Mouse (Mus musculus) megakaryocyte-erythroid progenitor cell, adult 5-6 weeks (primary cell): Measurements from ENCODE around the gene Gm17402. TPM values are rescaled to one million over a fixed set of nuclear protein-coding genes. Genes with fewer than 3 reads are reported as not detected.
A peak's percentile ranks its signal among the peaks of the same experiment; 100 is the strongest.

Source experiments
- ATAC-seq: replicated peaks from 2 replicates; pipeline ENCODE4 v1.8.0; 2016; ENCODE audit warnings: mild to moderate bottlenecking, inconsistent platforms; ENCODE audit not compliant: severe bottlenecking, poor library complexity, low FRiP score, low TSS enrichment
- total RNA-seq, 2 experiments: library from RNA; stranded (forward) in 1 of 2; stranded (reverse) in 1 of 2; fragments of 200-1000, 215-1000 nt in 1 of 2; fragments of >200 nt in 1 of 2; fragmentation: Nextera tagmentation in 1 of 2; gene quantifications; 2 replicates each; pipeline ENCODE4 v1.2.3; 2014 to 2017

Gene Gm17402
- total RNA-seq (2014; fragmentation: Nextera tagmentation): not detected in 2 replicates
- not detected in 2 replicates for total RNA-seq (2017)

GRCm38 (mm10) chr3:67375063-67375462, at the start of gene Gm17402:
TSS of gene Gm17402 (minus strand) at chr3:67375163.
- no peak for ATAC-seq

- no peak for ATAC-seq
Observed at GRCm38 (mm10) chr3:67378215-67378614, 3.3 kb upstream of the Gm17402 start.

- ATAC-seq: no peak
Observed at GRCm38 (mm10) chr3:67374360-67374778, 594 bp downstream of the Gm17402 start.

DNA sequence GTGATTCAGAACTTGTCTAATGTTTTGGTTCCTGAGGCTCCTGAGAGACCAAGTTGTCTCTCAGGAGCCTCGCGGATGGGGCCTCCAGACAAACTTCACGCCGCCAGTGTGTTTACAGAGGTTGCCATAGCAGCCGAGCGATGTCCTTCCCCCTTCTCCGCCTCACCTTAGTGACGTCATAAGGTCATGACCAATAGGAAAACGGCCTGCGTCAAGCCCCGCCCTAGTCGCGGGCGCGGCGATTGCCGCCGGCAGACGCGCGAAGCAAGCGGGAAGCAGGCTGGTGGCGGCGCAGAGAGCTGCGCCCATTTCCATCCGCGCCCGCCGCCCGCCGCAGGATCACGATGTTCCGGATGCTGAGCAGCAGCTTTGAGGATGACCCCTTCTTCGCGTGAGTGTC, 1.1 kb downstream of the Gm17402 start, which contains the start of gene Mlf1:
Gene Mlf1 (plus strand): TSS at position 226 of the 400 bp plus-strand sequence.
- ATAC-seq: peak; percentile 99

GRCm38 (mm10) chr3:67372781-67373180, 2.2 kb downstream of the Gm17402 start:
- no peak for ATAC-seq

GRCm38 (mm10) chr3:67372194-67372593, 2.8 kb downstream of the Gm17402 start:
- no peak for ATAC-seq

- ATAC-seq: 0 out of 2 replicates have a peak, but pooled peaks have one; percentile 51
Observed at GRCm38 (mm10) chr3:67369407-67370079, 5.4 kb downstream of the Gm17402 start.

GRCm38 (mm10) chr3:67367481-67367880, 7.5 kb downstream of the Gm17402 start:
- ATAC-seq: no peak

DNA sequence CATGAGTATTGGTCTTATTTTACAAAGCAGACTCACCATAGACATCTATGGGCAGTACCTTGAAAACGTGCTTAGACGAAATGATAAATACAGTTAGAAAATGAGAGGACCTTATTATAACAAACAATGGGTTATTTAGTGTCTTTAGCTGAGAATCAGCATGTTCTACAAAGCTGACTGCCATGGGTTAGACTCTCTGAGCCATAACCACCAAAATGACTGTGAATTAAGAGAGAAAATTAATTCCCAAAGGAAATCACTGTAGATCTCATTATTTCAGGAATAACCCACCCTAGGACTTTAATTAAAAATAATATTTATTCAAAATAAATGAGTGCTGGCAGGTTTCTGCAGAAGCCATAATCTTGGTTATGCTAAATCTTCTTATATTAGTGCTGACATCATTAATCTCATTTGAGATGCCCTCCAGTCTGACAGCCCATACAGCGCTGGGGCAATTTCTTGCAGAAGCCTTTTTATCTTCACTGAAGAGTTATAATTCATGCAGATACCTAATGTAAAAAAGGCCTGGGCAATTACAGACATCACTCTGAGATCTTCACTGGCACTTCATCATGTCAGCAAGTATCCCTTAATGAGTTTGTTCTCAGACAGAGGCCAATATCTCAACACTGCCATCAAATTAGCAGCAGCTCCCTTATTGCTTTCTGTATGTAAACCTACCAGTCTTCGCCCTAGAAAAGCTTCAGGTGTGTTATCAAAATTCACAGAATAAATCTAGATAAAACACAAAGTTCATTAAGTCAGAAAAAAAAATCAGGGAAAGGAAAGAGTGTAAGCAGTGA, 8.7 kb downstream of the Gm17402 start:
- no peak for ATAC-seq

GRCm38 (mm10) chr3:67358376-67358775, 16.6 kb downstream of the Gm17402 start:
- ATAC-seq: no peak

DNA sequence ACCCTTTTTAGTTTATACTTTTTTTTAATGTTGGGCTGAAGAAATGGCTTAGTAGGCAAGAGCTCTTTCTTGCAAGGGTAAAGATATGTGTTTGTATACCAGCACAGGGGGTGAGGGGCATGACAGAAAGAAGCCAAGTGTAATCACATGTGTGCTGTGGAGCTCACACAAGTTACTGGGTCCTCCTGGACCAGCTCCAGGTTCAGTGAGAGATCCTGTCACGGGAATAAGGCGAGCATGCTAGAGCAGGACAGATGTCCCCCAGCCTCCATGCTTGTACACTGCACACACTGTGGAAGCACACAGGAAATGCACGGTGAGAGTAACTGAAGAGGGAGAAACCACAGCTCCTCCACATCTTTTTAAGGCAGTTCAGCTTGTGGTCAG, 22.2 kb downstream of the Gm17402 start:
- ATAC-seq: no peak

DNA sequence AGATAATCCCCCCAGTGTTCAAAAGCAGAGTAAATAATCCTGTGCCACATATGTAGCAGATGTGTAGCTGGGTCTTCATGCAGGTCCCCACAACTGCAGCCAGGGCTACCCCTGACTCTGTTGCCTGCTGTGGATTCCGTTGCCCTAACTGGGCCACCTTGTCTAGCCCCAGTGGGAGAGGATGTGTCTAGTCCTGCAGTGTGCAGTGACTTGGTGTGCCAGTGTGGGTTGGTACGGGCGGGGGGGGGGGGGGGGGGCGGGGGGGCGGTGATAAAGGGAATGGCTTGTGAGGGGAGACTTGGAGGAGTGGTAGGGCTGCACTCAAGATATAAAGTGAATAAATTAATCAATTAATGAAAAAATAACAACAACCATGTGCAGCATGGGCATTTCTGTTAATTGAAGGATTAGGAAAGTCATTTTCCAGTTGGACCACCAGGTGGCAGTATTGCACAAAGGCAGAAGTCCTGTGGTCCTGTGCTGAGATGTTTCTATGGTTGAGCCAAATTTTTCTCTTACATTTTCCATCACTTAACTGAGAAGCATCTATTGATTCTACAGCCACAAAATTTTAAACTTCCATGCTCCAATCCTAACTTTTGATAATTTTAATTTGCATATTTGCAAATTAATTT, 22.7 kb downstream of the Gm17402 start:
- ATAC-seq: no peak; the same call in 1 of the 2 replicates

DNA sequence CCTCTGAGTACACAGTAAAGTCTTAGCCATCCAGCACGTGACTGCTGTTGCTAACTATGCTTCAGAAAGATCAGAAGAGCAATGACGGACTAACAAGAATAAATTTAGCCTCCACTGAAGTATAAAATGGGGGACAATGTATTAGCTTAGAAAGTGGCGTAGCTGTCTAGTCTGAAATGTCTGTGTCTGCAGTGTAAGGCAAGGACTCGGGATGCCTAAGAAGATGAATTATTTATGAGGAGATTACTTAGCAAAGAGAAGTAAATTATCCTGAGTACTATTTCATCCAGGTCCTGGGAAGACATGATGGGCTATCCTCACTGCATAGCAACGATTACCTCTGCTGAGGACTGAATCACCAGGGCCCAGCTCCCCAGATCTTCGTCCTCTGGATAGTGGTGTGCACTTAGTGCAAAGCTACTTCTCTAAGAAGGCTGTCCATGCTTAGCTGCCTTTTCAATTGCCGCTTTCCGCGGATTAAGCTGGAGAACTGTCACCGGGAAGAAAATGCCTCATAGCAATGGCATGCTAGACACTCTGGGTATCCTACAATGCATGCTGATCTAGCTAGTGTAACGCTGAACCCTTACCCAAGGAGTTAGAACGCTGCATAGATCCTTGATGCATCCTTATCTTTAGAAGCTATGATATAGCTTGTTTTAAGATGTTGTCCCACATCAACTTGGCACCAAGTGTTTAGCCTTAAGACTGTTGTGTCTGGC, 23.4 kb downstream of the Gm17402 start:
- ATAC-seq: no peak

GRCm38 (mm10) chr3:67346674-67347073, 28.3 kb downstream of the Gm17402 start:
- no peak for ATAC-seq

- ATAC-seq: peak; percentile 70
Observed at GRCm38 (mm10) chr3:67344599-67344998, 30.4 kb downstream of the Gm17402 start.

- no peak for ATAC-seq
Observed at GRCm38 (mm10) chr3:67343004-67343662, 31.8 kb downstream of the Gm17402 start.

DNA sequence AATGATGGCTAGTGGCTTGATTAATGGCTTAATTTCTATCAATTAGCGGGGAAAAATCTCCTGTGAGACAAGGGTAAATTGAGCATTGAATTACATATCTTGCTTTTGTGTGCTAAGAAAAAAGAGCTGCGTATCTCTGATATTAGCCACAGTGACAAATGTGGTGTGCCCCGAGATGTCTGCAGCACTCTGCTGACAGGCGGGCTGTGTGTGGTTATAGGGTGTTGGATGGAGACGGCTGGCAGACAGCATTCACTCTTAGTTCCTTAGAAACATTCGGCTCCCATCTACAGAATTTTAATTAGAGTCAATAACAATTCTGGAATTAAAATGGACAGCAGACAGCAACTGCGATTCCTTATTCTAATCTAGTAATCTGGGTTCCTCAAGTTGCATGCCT, 34.0 kb downstream of the Gm17402 start:
- no peak for ATAC-seq

GRCm38 (mm10) chr3:67339558-67339957, 35.4 kb downstream of the Gm17402 start:
- peak; percentile 57; the same call in 1 of the 2 replicates for ATAC-seq

DNA sequence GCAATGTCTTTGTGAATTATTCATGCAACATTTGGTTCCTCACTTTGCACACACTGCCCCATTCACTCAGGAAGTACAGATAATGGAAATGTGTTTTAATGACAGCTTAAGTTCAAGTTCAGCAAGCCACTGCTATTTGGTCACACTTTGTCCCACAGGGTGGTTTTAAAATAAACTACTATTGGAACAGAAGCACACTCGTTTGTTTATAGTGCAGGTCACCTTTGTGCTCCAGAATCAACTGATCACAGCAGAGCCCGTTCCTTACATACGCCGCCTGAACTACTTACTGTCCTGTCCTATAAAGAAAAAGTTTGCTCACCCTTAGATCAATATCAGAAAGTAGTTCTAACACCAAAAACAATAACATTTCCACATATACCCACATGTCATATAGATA, 52.5 kb downstream of the Gm17402 start:
- no peak for ATAC-seq
